Mouse (Mus musculus) liver, embryonic 15.5 days (tissue): Measurements from ENCODE around the gene Wdfy3. TPM values are rescaled to one million over a fixed set of nuclear protein-coding genes. Genes with fewer than 3 reads are reported as not detected.
"Not testable (repeated sequence)": the region's sequence is repeated elsewhere in the genome, so short reads cannot be mapped to it uniquely, and the experiment has no call there.

ENCODE experiments used
- ATAC-seq: fragments of 200-750 bp; cut with Nextera tagmentation; 2 replicates; pipeline ENCODE4 v1.8.0; 2017; ENCODE audit warnings: moderate number of reproducible peaks, mild to moderate bottlenecking, moderate library complexity; ENCODE audit not compliant: insufficient read depth
- H3K27ac ChIP-seq: fragments of 300-500 bp; sonication (generic); replicated peaks from 2 replicates; pipeline ENCODE4 v1.5.1; 2015; ENCODE audit warnings: mild to moderate bottlenecking, inconsistent platforms
- H3K27me3 ChIP-seq: fragments of 300-500 bp; sonication (generic); 2 replicates; pipeline ENCODE4 v1.6.1; 2015; ENCODE audit warnings: mild to moderate bottlenecking, inconsistent platforms
- H3K36me3 ChIP-seq: fragments of 300-500 bp; sonication (generic); replicated peaks from 2 replicates; pipeline ENCODE4 v1.6.1; 2015; ENCODE audit warnings: moderate library complexity, mild to moderate bottlenecking, inconsistent platforms
- H3K4me1 ChIP-seq: fragments of 300-500 bp; sonication (generic); replicated peaks from 2 replicates; pipeline ENCODE4 v1.6.1; 2015; ENCODE audit warnings: inconsistent platforms
- H3K4me2 ChIP-seq: fragments of 300-500 bp; sonication (generic); 2 replicates; pipeline ENCODE4 v1.6.1; 2015; ENCODE audit warnings: moderate library complexity, mild to moderate bottlenecking, inconsistent platforms
- H3K4me3 ChIP-seq: fragments of 300-500 bp; sonication (generic); replicated peaks from 2 replicates; pipeline ENCODE4 v1.5.1; 2015; ENCODE audit warnings: mild to moderate bottlenecking, inconsistent platforms
- H3K9ac ChIP-seq: fragments of 300-500 bp; sonication (generic); 2 replicates; pipeline ENCODE4 v1.6.1; 2015; ENCODE audit warnings: moderate library complexity, mild to moderate bottlenecking, inconsistent platforms
- H3K9me3 ChIP-seq: fragments of 300-500 bp; sonication (generic); replicated peaks from 2 replicates; pipeline ENCODE4 v1.6.1; 2016; ENCODE audit warnings: inconsistent platforms
- WGBS: fragments of 180-500 bp; shearing (Covaris S2); methylation state at CpG from one replicate; pipeline ENCODE4 v1.1.7; 2015; ENCODE audit warnings: mixed read lengths; ENCODE audit not compliant: insufficient replicate concordance; 5-methylcytosine and 5-hydroxymethylcytosine counted together
- polyA plus RNA-seq: library from polyadenylated mRNA; unstranded; fragments of >200 nt; fragmentation: Nextera tagmentation; extraction: Ambion mirVana; gene quantifications from 2 replicates; pipeline ENCODE4 v1.2.1, GENCODE M21; 2015

Gene Wdfy3
- polyA plus RNA-seq, 1 experiment from 2014 or later, result 3.4 TPM

- not testable (repeated sequence) for H3K27me3 ChIP-seq, H3K4me2 ChIP-seq, H3K27ac ChIP-seq, ATAC-seq, H3K4me3 ChIP-seq, H3K9ac ChIP-seq, H3K9me3 ChIP-seq, H3K4me1 ChIP-seq
- H3K36me3 ChIP-seq, result peaks cover 74% of the 10 kb centered on the region
- 82% methylated on average over 4 of the region's 4 CpGs for WGBS
Observed at GRCm38 (mm10) chr5:101904841-101905240, 164.9 kb downstream of the Wdfy3 start.

GRCm38 (mm10) chr5:101902686-101903085, 167.0 kb downstream of the Wdfy3 start:
- WGBS, result 55% methylated on average over 1 of the region's 1 CpGs
- no peak overlapping the region for H3K4me2 ChIP-seq
- no peak for ATAC-seq
- H3K27ac ChIP-seq, result no peak overlapping the region
- no peak overlapping the region for H3K9ac ChIP-seq
- H3K9me3 ChIP-seq, result no peaks in the 10 kb centered on the region
- H3K27me3 ChIP-seq, result no peaks in the 10 kb centered on the region
- no peaks in the 10 kb centered on the region for H3K4me1 ChIP-seq
- no peak overlapping the region for H3K4me3 ChIP-seq
- peaks cover 71% of the 10 kb centered on the region for H3K36me3 ChIP-seq

GRCm38 (mm10) chr5:101899981-101900380, 169.7 kb downstream of the Wdfy3 start:
- Histone ChIP-seq H3K9me3 (no peaks in the 10 kb centered on the region), H3K4me1 (no peaks in the 10 kb centered on the region), H3K27me3 (no peaks in the 10 kb centered on the region), H3K4me3 (no peak overlapping the region), H3K36me3 (peaks cover 68% of the 10 kb centered on the region), H3K9ac (no peak overlapping the region), H3K4me2 (no peak overlapping the region), H3K27ac (no peak overlapping the region)
- ATAC-seq, result no peak
- 89% methylated on average over 15 of the region's 15 CpGs for WGBS

GRCm38 (mm10) chr5:101896784-101897183, 172.9 kb downstream of the Wdfy3 start:
- ATAC-seq, result no peak
- Histone ChIP-seq H3K4me3 (no peak overlapping the region), H3K4me1 (no peaks in the 10 kb centered on the region), H3K27me3 (no peaks in the 10 kb centered on the region), H3K9ac (no peak overlapping the region), H3K36me3 (peaks cover 65% of the 10 kb centered on the region), H3K27ac (no peak overlapping the region), H3K9me3 (no peaks in the 10 kb centered on the region), H3K4me2 (no peak overlapping the region)
- WGBS, result 88% methylated on average over 11 of the region's 11 CpGs

GRCm38 (mm10) chr5:101895717-101896645, 173.7 kb downstream of the Wdfy3 start:
- Histone ChIP-seq H3K27ac (no peak overlapping the region), H3K9ac (no peak overlapping the region), H3K27me3 (no peaks in the 10 kb centered on the region), H3K36me3 (peaks cover 64% of the 10 kb centered on the region), H3K9me3 (no peaks in the 10 kb centered on the region), H3K4me2 (no peak overlapping the region), H3K4me1 (no peaks in the 10 kb centered on the region), H3K4me3 (no peak overlapping the region)
- 82% methylated on average over 18 of the region's 18 CpGs for WGBS
- ATAC-seq, result no peak

GRCm38 (mm10) chr5:101895119-101895518, 174.6 kb downstream of the Wdfy3 start:
- no peak for ATAC-seq
- Histone ChIP-seq H3K9ac (no peak overlapping the region), H3K27ac (no peak overlapping the region), H3K9me3 (no peaks in the 10 kb centered on the region), H3K4me1 (no peaks in the 10 kb centered on the region), H3K4me2 (no peak overlapping the region), H3K4me3 (no peak overlapping the region), H3K36me3 (peaks cover 65% of the 10 kb centered on the region), H3K27me3 (no peaks in the 10 kb centered on the region)
- WGBS, result 84% methylated on average over 11 of the region's 11 CpGs

- no peak for ATAC-seq
- Histone ChIP-seq H3K27ac (no peak overlapping the region), H3K4me2 (no peak overlapping the region), H3K4me1 (no peaks in the 10 kb centered on the region), H3K9me3 (no peaks in the 10 kb centered on the region), H3K4me3 (no peak overlapping the region), H3K9ac (no peak overlapping the region), H3K36me3 (peaks cover 69% of the 10 kb centered on the region), H3K27me3 (no peaks in the 10 kb centered on the region)
- WGBS, result 65% methylated on average over 13 of the region's 13 CpGs
Observed at GRCm38 (mm10) chr5:101893820-101894515, 175.8 kb downstream of the Wdfy3 start.

GRCm38 (mm10) chr5:101891694-101892416, 177.9 kb downstream of the Wdfy3 start:
- Histone ChIP-seq H3K9ac (no peak overlapping the region), H3K36me3 (peaks cover 75% of the 10 kb centered on the region), H3K9me3 (no peaks in the 10 kb centered on the region), H3K4me2 (no peak overlapping the region), H3K27me3 (no peaks in the 10 kb centered on the region), H3K4me3 (no peak overlapping the region), H3K27ac (no peak overlapping the region), H3K4me1 (no peaks in the 10 kb centered on the region)
- WGBS, result 73% methylated on average over 6 of the region's 6 CpGs
- no peak for ATAC-seq

GRCm38 (mm10) chr5:101887989-101888388, 181.7 kb downstream of the Wdfy3 start:
- Histone ChIP-seq H3K27ac (no peak overlapping the region), H3K9ac (no peak overlapping the region), H3K36me3 (peaks cover 77% of the 10 kb centered on the region), H3K4me3 (no peak overlapping the region), H3K9me3 (no peaks in the 10 kb centered on the region), H3K4me1 (no peaks in the 10 kb centered on the region), H3K27me3 (no peaks in the 10 kb centered on the region), H3K4me2 (no peak overlapping the region)
- no peak for ATAC-seq
- WGBS, result 87% methylated on average over 19 of the region's 19 CpGs

GRCm38 (mm10) chr5:101885039-101885438, 184.7 kb downstream of the Wdfy3 start:
- Histone ChIP-seq H3K4me1 (no peaks in the 10 kb centered on the region), H3K4me2 (no peak overlapping the region), H3K27me3 (no peaks in the 10 kb centered on the region), H3K9ac (no peak overlapping the region), H3K36me3 (peaks cover 89% of the 10 kb centered on the region), H3K9me3 (no peaks in the 10 kb centered on the region), H3K27ac (no peak overlapping the region), H3K4me3 (no peak overlapping the region)
- 86% methylated on average over 12 of the region's 12 CpGs for WGBS
- ATAC-seq, result no peak

- no peaks in the 10 kb centered on the region for H3K27me3 ChIP-seq
- ATAC-seq, result no peak
- no peaks in the 10 kb centered on the region for H3K9me3 ChIP-seq
- H3K27ac ChIP-seq, result no peak overlapping the region
- no peak overlapping the region for H3K4me2 ChIP-seq
- H3K36me3 ChIP-seq, result peaks cover 79% of the 10 kb centered on the region
- no peaks in the 10 kb centered on the region for H3K4me1 ChIP-seq
- H3K9ac ChIP-seq, result no peak overlapping the region
- H3K4me3 ChIP-seq, result no peak overlapping the region
- WGBS, result 82% methylated on average over 15 of the region's 15 CpGs
Observed at GRCm38 (mm10) chr5:101882191-101882590, 187.5 kb downstream of the Wdfy3 start.
